Mouse (Mus musculus): ENCODE measurements around the gene Ctse.
A peak's percentile ranks its signal among the peaks of the same experiment; 100 is the strongest.
"Not testable (repeated sequence)": the region's sequence is repeated elsewhere in the genome, so short reads cannot be mapped to it uniquely, and the experiment has no call there.

Gene Ctse

DNA sequence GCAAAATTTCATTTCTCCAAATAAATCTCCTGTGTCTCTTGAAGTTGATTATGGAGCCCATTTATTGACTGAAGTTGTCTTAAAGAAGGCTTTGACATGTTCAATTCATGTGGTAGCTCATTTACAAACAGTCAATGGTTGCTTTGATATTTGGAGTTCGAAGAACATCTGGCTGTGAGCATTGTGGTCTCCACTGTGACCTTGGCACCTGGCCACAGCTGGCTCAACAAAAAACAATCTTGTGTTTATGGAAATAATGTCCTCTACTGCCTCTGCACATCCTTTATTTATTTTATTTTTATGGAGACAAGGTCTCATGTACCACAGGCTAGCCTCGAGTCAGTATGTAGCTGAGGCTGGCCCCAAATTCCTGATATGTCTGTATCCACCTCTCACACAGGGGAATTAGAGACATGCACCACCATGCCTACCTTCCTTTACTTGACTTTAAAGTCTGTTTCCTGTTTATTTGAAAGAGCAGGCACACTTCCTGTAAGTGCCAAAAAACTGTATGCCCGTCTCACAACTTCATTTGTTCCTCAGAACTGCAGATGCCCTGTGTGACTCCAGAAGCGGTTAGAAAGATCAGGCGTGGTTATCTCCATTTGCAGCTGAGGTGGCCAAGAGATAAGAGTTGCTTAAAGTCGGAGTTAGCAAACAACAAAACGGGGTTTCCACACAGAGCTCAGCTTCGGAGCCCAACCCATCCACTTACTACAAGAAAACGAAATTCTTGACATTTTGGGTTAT is at the start of gene Ctse:
Gene Ctse (plus strand): TSS at position 516 of the 750 bp plus-strand sequence.
- no peak for DNase-seq (ENCODE audit: low spot score)

DNA sequence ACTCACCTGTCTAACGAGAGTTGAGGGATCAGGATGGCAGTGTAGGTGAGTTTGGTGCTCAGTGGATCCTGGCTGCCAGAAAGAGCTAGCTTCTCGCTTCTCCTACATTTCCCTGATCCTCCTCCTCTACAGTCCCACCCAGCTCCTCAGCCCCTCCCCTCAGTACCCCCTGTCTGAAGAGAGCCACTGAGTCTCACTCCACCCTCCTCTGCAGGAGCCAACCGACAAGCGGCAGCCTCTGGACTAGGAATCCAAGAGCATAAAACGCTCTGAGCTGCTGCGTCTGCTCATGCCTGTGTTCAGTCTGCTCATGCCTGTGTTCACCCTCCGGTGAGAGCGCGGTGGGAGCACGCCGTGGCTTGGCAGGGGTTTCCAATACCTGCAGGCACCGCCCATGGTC is 39.2 kb upstream of the Ctse start, which contains the start of gene Avpr1b:
Gene Avpr1b (plus strand): TSS at position 335 of the 400 bp plus-strand sequence.
- no peak for DNase-seq (ENCODE audit: low spot score)

DNA sequence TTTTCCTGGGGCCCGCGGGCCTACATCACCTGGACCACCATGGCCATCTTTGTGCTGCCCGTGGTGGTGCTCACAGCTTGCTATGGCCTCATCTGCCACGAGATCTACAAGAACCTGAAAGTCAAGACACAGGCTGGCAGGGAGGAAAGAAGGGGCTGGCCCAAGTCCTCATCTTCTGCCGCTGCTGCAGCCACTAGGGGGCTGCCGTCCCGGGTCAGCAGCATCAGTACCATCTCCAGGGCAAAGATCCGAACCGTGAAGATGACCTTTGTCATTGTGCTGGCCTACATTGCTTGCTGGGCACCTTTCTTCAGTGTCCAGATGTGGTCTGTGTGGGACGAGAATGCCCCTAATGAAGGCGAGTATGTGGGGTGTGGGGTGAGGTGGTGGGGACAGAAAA is 37.8 kb upstream of the Ctse start:
- no peak for DNase-seq (ENCODE audit: low spot score)

DNA sequence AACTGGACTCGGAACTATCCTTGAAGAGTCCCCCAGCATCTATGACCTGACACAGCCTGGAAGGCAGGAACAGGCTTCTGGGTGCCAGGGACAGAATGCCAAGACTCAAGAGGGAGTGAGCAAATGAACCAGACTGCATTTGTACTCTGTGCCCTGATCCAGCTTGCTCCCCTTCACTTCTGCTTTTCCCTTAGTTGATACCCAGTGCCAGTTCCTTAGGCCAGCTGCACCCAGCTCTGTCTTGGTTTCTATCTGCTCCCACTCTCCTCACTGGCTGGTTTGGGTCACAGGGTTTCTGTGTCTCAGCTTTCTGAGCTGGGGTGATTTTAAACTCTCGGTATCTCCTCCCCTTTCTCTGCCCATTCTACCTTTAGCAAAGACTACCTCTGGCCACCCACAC is 31.4 kb upstream of the Ctse start:
- DNase-seq (ENCODE audit: low spot score), result no peak

DNA sequence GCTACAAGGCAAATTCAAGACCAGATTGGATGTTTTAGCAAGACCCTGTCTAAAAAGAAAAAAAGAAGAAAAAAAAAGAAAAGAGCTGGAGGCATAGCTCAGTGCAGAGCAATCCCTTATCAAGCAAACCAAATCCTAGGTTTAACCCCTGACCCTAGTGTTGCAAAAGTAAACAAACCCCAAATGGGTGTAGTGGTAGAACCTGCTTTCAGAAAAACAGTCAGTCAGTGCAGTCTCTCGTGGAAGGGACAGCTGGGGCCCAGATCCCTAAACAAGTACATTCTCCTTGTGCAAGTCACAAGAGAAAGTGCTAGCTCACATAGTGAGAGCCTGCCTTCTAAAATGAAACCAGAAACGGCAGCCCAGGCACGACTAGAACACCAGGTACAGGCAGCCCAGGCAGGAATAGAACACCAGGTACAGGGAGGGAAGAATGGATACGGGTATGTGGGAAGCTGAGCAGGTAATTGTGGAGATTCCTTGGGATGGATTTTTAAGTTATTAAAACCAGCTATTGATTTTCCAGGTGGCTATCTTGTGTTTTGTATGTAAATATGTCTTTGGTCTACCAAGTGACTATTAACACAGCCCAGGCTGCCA is 25.4 kb upstream of the Ctse start:
- peak; percentile 14 for DNase-seq (ENCODE audit: low spot score)

DNA sequence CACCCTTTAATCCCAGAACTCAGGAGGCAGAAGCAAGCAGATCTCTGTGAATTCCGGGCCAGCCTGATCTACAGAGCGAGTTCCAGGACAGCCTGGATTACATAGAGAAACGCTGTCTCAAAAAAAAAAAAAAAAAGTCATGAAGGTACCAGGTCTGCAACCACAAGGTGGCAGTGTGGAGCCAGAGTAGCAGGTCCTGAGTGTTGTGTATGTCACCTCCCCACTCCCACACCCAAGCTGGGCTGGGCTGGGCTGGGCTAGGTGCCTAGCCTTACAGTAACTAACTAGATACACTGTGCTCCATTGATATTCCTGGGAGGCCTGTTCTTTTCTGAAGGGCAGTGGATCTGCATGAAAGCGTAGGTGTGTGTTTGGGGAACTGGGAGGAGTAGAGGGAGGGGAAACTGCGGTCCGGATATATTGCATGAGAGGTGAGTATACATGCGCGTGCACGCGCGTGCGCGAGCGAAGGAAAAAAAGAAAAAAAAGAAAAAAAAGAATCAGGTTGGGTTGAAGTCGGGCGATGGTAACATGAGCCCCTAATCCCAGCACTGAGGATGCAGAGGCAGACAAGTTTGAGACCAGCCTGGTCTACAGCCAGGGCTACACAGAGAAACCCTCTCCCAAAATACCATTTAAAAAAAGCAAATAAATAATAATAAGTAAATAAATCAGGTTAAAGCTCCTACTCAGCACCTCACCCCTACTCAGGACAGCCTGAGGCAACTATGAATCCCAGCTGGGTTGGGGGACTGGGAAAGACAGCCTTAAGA is 24.6 kb upstream of the Ctse start:
- peak; percentile 77 for DNase-seq (ENCODE audit: low spot score)

DNA sequence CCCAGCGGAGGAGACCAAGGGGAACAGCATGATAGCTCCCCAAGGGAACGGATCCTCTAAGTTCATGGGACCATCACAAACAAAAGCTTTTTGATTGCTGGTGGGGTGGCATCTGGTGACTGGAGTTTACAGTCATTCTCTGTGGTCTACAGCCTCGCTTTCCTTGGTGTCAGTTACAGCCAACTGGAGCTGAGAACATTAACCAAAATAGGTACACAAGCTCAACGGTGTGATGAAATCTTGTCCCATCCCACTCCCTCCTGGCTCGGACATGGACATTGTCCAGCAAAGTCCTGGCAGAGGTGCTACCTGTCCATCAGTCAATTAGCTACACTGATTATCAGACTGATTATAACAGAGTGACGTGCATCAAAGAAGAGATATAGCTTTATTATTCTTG is 23.5 kb upstream of the Ctse start:
- DNase-seq (ENCODE audit: low spot score), result no peak

DNA sequence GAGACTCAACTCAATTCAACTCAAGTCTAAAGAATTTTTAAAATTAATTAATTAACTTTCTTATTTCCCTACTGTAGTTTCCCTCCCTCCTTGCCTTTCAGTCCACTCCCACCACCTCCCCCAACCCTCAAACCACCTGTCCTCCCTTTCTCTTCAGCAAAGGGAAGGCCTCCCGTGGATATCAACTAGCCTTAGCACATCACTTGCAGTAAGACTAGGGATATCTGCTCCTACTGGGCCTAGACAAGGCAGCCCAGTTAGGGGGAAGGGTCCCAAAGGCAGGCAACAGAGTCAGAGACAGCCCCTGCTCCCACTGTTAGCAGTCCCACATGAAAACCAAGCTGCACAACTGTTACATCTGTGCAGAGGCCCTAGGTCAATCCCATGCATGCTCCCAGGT is 22.0 kb upstream of the Ctse start:
- no peak for DNase-seq (ENCODE audit: low spot score)

DNA sequence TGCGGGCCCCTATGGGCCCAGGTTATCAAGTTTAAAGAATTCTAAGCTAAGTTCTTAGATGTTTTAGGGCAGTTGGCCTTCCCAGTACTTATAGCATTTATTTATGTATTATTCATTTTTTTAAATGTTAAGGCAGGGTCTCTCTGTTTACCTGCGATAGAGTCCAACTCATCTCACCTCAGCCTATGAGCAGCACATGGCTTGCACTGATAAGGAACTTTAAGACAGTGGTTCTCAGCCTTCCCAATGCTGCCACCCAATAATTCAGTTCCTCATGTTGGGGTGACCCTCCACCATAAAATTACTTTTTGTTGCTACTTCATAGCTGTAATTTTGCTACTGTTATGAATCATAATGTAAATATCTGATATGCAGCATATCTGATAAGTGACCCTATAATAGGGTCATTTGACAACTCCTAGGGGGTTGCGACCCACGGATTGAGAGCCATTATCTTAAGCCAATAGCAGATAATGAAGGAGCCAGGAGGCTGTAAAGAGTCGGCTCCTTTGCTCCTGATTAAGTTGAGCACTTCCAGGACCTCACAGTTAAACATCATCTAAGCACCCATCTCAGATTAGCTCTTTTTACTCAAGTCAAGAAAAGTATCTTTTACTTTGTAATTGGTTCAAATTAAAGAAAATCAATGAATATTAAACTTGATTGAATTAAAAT is 21.4 kb upstream of the Ctse start:
- no peak for DNase-seq (ENCODE audit: low spot score)

DNA sequence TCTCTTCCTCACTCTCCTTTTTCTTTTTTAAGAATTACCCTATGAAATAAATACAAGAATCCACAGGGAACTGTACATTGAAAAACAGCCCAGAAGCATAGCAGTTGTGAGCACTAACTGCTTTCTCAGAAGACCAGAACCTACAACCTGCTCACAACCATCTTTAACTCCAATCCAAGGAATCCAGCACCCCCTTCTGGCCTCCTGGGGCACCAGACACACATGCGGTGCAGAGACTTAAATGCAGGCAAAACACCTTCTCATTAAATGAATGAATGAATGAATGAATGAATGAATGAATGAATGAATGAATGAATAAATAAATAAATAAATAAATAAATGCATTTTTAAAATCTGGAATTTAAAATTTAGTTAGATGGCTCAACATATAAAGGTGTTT is 19.5 kb upstream of the Ctse start:
- no peak for DNase-seq (ENCODE audit: low spot score)

DNA sequence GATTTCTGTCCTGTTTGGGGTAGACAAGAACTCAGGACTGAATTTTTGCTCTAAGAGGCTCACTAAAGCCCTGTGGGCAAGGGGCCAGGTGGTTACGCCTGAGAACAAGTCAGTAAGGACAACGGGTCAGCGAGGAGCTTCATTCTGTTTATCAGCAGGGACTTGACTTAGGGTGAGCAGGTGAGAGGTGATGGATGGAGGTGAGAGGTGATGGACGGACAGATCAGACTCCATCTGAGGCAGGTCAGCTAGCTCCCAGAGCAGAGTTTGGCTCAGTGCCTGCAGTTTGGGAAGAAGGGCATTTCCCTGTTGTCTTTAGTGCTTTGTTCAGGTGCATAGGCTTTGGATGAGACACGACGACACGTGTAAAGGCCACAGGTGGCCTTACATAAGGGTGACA is 18.8 kb upstream of the Ctse start:
- no peak for DNase-seq (ENCODE audit: low spot score)

DNA sequence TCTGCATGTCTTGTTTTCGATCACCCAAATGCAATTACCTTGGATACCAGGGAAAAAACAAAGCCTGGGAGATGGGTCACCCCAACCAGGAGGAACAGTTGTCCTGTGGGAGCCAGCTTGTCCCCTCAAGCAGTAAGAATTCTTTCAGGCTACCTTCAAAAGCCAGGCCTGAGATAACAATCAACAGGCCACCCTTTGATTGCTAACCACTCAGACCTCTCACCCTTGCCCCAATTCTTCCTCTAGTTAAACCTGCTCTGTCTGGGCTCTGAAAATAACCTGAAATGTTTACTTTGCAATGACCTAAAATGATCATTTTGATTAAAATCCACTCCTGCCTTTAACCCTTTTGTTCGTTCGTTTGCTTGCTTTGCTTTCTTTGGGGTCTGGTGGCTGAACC is 14.5 kb upstream of the Ctse start:
- no peak for DNase-seq (ENCODE audit: low spot score)

DNA sequence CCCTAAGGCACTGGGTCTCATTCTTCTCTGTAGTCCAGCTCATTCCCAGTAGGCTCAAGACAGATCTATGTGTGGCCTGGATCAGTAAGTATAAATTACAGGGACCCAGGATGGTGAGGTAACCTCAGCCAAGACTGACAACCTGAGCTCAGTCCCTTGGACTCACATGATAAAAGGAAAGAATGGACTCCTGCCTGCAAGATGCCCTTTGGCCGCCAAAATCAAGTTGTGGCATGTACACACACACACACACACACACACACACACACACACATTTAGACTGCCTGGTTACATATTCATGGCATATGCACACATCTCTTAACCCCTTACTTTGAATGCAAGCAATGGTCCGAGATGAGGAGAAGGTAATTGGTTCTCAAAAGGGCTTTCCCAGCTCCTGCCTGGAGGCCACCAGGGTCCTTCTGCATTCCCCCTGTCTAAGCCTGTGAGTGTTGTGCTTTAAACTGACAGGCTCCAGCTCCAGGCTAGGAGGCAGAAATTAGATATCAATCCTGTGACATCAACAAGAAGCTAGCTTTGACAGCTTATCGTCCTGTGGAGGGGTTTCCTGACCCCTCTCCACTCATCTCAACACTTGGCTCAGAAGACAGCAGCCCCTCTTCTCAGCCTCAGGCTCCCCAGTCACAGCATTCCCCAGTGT is 13.8 kb upstream of the Ctse start:
- no peak for DNase-seq (ENCODE audit: low spot score)

DNA sequence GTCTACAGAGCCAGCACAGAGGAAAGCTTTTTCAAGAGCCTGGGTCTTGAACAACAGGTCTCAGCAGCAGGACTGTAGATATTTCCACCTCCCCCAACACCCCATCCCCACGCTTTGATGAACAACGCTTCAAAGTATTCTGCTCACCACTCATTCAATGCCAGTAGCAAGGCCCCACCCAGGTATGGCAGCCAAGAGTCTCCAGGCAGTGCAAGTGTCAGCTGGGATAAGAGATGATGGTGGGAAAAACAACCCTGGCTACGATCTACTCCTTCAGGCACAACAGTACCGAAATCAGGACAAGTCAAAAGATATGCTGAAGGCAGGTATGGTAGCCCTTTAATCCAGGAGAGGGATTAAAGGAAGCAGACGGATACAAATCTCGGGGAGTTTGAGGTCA is 11.9 kb upstream of the Ctse start:
- no peak for DNase-seq (ENCODE audit: low spot score)

DNA sequence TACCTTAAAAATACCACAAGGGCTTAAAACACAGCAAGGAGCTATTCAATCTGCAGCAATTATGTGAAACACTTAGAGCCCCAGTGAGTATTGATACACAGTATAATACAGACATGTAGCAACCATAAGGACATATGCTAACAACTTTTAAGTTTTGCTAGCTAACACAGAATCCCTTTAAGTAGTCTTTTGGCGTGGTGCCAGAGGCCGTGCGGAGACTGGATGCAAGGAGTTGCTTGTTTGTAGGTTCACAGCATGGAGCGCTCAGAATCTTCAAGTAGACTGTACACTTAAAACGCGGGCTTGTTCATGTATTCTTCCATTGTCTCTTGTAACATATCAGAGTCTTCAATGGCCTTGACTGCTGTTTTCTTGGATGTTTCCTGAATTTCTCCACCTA is 5.9 kb upstream of the Ctse start:
- DNase-seq (ENCODE audit: low spot score), result not testable (repeated sequence)

DNA sequence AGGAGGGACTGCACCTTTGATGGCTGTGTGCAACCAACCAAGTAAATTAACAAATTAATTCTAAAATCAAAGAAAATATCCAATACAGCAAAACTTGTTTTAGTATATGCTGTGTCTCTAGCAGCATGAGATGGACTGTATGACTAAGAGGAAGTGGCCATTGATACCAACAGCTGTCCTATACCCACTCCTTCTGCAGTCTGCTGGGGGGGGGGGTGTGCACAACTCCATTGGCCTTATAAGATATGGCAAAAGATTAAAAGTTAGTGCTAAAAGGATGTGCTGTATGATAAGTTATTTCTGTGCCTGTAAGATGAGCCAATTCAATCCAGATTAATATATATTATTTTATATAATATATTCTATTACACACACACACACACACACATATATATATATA is 3.6 kb upstream of the Ctse start:
- DNase-seq (ENCODE audit: low spot score), result no peak

DNA sequence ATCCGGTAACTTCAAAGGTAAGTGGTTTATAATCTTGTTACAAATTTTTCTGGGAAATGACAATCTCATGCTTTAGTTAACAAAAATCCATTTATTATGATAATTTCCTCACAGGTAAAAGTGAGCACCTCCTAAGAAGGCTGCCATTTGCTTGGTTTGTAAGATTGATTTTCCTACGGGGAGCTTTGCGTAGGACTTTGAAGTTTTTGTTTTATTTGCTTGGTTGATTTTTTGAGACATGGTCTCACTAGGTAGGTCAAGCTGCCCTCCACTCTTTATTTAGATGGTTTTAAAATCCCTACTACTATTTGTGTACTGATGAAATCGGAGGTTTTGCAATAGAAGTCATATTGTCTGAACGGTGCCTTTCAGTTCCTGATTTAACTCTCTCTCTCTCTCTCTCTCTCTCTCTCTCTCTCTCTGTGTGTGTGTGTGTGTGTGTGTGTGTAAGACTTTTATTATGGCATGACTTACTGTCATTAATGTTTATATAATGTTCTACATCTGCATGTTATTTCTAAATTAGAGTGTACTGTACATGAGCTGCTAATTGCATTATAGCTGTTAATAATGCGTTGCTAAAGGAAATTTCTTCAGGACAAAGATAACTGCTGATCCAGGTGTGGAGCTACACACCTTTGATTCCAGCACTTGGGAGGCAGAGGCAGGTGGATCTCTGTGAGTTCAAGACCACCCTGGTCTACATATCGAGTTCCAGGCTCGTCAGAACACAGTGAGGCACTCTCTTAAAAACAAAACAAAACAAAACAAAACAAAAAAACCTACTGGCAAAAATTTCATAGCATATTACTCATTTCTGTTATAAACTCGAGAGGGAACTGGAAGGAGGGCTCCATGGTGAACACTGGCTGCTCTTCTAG is 675 bp downstream of the Ctse start:
- no peak for DNase-seq (ENCODE audit: low spot score)

DNA sequence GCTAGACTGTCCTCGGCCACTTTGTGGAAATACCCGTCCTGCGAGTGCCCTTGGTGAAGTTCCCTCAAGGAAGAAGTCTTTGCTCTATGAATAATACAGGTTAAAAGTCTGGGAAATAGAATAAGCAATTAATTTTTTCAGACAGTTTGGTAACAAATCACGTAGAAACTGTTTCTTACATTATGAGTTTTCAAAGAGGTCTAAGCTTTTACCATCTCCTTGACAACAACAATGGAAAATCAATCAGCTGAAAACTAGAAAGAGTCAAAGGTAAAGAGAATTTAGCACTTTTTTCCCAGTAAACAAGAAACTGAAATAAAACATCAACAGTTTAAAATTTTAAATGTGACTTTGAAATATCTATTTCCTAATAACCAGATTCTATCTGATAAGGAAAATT is 2.0 kb downstream of the Ctse start:
- no peak for DNase-seq (ENCODE audit: low spot score)

DNA sequence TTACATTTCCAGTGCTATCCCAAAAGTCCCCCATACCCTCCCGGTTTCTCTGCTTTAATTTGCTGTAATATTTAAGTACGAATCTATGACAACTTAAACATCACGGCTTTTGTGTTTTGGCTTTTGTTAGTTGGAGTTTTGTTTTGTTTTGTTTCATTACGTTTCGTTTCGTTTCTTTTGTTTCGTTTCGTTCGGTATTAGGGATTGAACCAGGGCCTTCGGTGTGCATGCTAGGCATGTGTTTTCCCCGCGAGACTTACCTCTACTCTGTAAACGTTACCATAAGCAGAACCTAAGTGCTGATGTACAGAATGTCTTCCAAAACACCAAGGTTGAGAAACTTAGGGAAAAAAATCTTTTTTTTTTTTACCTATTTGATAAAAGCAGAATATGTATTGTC is 3.5 kb downstream of the Ctse start:
- no peak for DNase-seq (ENCODE audit: low spot score)

DNA sequence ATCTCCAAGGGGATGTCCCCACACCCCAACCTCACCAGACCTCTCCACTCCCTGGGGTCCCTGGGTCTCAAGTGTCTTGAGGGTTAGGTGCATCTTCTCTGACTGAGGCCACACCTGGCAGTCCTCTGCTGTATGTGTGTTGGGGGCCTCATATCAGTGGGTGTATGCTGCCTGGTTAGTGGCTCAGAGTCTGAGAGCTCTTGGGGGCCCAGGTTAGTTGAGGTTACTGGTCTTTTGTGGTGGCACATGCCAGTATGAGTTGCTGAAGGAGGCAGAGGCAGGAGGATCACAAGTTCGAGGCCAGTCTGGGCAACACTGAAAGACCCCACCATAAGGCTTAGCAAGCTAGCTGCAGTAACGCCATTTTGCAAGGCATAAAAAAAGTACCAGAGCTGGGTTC is 4.1 kb downstream of the Ctse start:
- no peak for DNase-seq (ENCODE audit: low spot score)
